Mouse (Mus musculus): ENCODE results near the gene Mfap1b. TPM values are rescaled to one million over a fixed set of nuclear protein-coding genes. Genes with fewer than 3 reads are reported as not detected.
A peak's percentile ranks its signal among the peaks of the same experiment; 100 is the strongest.
"Not testable (repeated sequence)": the region's sequence is repeated elsewhere in the genome, so short reads cannot be mapped to it uniquely, and the experiment has no call there.

Gene Mfap1b
- total RNA-seq (2021), result 10 to 100 TPM; 29.7 to 32.4 TPM

- DNase-seq, result peak; percentile 77 to 78
- intact Hi-C loops (cut with DNase I), result loop anchor here (5.0 kb wide), 1 partner anchor 34 kb away; the partner anchor contains the start of genes Mfap1a and Wdr76
Measured at GRCm38 (mm10) chr2:121473301-121474179, at the start of gene Mfap1b. Mfap1b (minus strand) TSS chr2:121474067.

- intact Hi-C loops (cut with DNase I), result not testable (repeated sequence)
Measured at GRCm38 (mm10) chr2:121522830-121523229, 49.0 kb upstream of the Mfap1b start.

GRCm38 (mm10) chr2:121522006-121522405 is 48.1 kb upstream of the Mfap1b start:
- DNase-seq, result no peak
- intact Hi-C loops (cut with DNase I), result no loop called here

More at GRCm38 (mm10) chr2:121522830-121523229, 49.0 kb upstream of the Mfap1b start:
- DNase-seq, result not testable (repeated sequence)

GRCm38 (mm10) chr2:121518711-121519110 is 44.8 kb upstream of the Mfap1b start:
- not testable (repeated sequence) for DNase-seq
- intact Hi-C loops (cut with DNase I), result loop anchor here (1.0 kb wide), 1 partner anchor 42 kb away; no protein-coding TSS in a partner anchor

- DNase-seq, result no peak
- intact Hi-C loops (cut with DNase I), result no loop called here
Measured at GRCm38 (mm10) chr2:121518106-121518505, 44.2 kb upstream of the Mfap1b start.

GRCm38 (mm10) chr2:121514211-121514610 is 40.3 kb upstream of the Mfap1b start:
- DNase-seq, result no peak
- intact Hi-C loops (cut with DNase I), result no loop called here

- DNase-seq; intact Hi-C loops (cut with DNase I): not testable (repeated sequence)
Measured at GRCm38 (mm10) chr2:121512991-121513765, 39.3 kb upstream of the Mfap1b start.

GRCm38 (mm10) chr2:121511401-121511800 is 37.5 kb upstream of the Mfap1b start:
- no peak for DNase-seq
- intact Hi-C loops (cut with DNase I), result no loop called here

GRCm38 (mm10) chr2:121509584-121509983 is 35.7 kb upstream of the Mfap1b start:
- intact Hi-C loops (cut with DNase I), result loop anchor here (5.0 kb wide), 1 partner anchor 37 kb away; the partner anchor contains the start of gene Mfap1b
- DNase-seq, result peak; percentile 63 to 74

GRCm38 (mm10) chr2:121507951-121508330 is 34.1 kb upstream of the Mfap1b start:
- DNase-seq, result no peak
- intact Hi-C loops (cut with DNase I), result loop anchor here (5.0 kb wide), 1 partner anchor 36 kb away; the partner anchor contains the start of gene Mfap1b

GRCm38 (mm10) chr2:121507173-121507950 is 33.5 kb upstream of the Mfap1b start:
- intact Hi-C loops (cut with DNase I), result loop anchor here (5.0 kb wide), 1 partner anchor 35 kb away; the partner anchor contains the start of gene Mfap1b
- no peak for DNase-seq

GRCm38 (mm10) chr2:121505942-121506882 is 32.3 kb upstream of the Mfap1b start, which contains the start of the genes Mfap1a and Wdr76:
Mfap1a (minus strand) TSS chr2:121506665.
Wdr76 (plus strand) TSS chr2:121506723.
- peak; percentile 77 to 82 for DNase-seq
- intact Hi-C loops (cut with DNase I), result loop anchor here (5.0 kb wide), 1 partner anchor 34 kb away; the partner anchor contains the start of gene Mfap1b

GRCm38 (mm10) chr2:121501550-121501949 is 27.7 kb upstream of the Mfap1b start:
- DNase-seq; intact Hi-C loops (cut with DNase I): not testable (repeated sequence)

- intact Hi-C loops (cut with DNase I); DNase-seq: not testable (repeated sequence)
Measured at GRCm38 (mm10) chr2:121484403-121484802, 10.5 kb upstream of the Mfap1b start.

GRCm38 (mm10) chr2:121483576-121483975 is 9.7 kb upstream of the Mfap1b start:
- no peak for DNase-seq
- intact Hi-C loops (cut with DNase I), result no loop called here

GRCm38 (mm10) chr2:121480916-121481315 is 7.0 kb upstream of the Mfap1b start:
- DNase-seq; intact Hi-C loops (cut with DNase I): not testable (repeated sequence)

GRCm38 (mm10) chr2:121480498-121480897 is 6.6 kb upstream of the Mfap1b start:
- peak in 1 of 2 experiments; percentile 9 for DNase-seq
- intact Hi-C loops (cut with DNase I), result no loop called here

- no peak for DNase-seq
- intact Hi-C loops (cut with DNase I), result no loop called here
Measured at GRCm38 (mm10) chr2:121477491-121478266, 3.8 kb upstream of the Mfap1b start.
